Mouse (Mus musculus) retina, embryonic 14.5 days (tissue): ENCODE measurements at regions not wholly inside any gene's neighbourhood (a gene's known extent, or its start where the extent isn't known, plus 50 kb on each side); places are given as distances from the start of the nearest gene placed in this dataset.
"Not testable (repeated sequence)": the region's sequence is repeated elsewhere in the genome, so short reads cannot be mapped to it uniquely, and the experiment has no call there.

Experiments
- DNase-seq: peaks from one replicate; pipeline ENCODE4 v3.0.0-alpha.2; 2015; ENCODE audit warnings: low spot score

- DNase-seq = peak; percentile 48
These were observed 2447.9 kb upstream of the Gm8797 start for GRCm38 (mm10) chr3:3302657-3303056.

- no peak for DNase-seq
These were observed 2442.1 kb upstream of the Gm8797 start for GRCm38 (mm10) chr3:3308461-3308860.

- DNase-seq = no peak
These were observed 2441.6 kb upstream of the Gm8797 start for GRCm38 (mm10) chr3:3308996-3309395.

GRCm38 (mm10) chr3:3310811-3311210 is 2439.8 kb upstream of the Gm8797 start:
- peak; percentile 15 for DNase-seq

GRCm38 (mm10) chr3:3349634-3350033 is 2401.0 kb upstream of the Gm8797 start:
- no peak for DNase-seq

DNA sequence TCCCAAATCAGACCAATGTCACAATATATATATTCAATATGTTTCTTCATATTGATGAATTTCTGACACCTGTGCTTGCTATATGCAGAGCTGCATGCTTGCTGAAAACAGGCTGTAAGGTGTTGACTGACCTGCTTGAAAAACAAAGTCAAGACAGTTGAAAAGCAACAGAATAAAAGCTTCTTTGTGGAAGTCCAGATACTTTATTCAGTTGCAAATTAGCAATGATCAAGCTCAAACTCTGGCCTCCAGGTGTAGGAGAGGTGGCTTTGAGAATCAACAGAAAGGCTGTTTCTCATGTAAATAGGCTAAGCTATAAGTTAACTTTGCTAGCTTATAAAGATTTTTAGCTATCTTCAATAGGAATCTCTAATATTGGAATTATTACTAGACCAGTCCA is 2379.7 kb upstream of the Gm8797 start:
- DNase-seq = not testable (repeated sequence)

DNA sequence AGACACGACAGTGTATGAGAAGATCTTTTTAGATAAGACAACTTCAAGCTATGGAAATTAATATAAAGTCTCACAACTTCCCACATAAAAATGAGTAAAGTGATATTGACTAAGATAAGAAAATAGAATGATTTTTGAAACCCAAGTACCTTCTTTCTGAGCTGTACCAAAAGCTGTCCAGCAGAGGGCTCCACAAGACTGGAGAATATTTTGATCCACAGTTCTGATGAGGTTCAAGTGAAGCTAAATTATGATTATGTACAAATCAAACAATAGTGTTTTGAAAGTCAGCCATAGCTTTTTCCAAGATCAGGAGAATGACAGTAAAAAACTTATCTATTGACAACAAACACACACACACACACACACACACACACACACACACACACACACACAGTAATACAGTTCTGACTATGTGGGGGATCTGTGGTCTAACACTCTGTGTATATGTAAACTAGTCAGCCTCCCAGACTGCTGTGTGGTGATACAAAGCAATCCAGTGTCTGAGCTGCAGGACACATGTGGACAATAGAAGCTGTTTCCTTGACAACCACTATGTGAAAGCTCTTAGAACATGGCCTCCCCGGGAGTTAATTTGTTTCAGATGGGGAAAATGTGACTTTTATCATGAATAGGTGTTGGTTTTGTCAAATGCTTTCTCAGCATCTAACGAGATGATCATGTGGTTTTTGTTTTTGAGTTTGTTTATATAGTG is 2362.4 kb upstream of the Gm8797 start:
- peak; percentile 66 for DNase-seq
